Mouse (Mus musculus): Measurements from ENCODE around the gene Bcl2l15.
A peak's percentile ranks its signal among the peaks of the same experiment; 100 is the strongest.
"Not testable (repeated sequence)": the region's sequence is repeated elsewhere in the genome, so short reads cannot be mapped to it uniquely, and the experiment has no call there.

Gene Bcl2l15

GRCm38 (mm10) chr3:103831146-103831545 lies 1.3 kb upstream of the Bcl2l15 start:
- DNase-seq (ENCODE audit: low read depth, low spot score): no peak

DNA sequence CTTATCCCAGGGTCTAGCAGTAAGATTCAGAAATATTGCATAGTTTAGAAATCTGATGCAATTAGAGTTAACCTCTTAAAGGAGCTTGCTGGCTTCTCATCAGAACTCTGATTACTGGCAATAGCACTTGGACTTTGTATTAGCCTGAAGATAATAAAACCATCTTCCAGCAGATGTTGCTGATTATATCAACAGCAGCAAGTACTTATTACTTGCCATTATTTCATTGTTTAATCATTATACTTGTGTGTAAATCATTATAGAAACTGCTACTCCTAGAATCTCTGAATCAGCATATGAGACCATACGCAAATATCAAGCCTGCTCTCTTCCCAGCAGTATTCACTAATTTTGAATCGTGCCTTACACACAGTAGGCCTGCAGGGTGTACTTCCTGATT lies 1.6 kb downstream of the Bcl2l15 start:
- no peak for DNase-seq (ENCODE audit: low read depth, low spot score)

DNA sequence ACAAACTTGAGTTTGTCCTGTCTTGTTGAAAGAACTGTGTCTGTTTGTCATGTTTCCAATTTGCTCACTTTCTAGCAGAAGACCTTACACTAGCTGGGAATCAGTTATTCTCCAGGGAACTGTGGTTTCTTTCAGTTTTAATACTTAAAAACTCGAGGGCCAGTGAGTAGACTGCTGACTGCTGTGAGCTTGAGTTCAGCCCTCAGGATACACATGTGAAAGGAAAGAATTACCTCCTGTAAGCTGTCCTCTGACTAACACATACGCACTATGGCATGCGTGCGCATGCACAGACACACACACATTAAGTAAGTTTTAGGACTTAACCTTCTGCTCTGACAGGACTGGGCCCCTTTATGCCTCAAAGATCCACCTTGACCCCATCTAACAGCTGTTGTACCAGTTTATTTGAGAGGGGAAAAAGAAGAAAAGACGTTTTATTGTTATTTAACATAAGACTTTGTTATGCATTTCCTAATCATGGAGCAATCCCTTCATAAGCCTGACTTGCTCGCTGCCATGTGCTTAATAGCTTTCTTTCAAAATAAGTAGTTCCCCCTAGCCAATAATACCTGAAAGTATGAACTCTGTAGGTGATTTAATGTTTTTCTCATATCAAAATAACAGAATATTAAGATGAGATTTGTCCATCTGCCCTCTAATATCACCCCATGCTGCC lies 3.0 kb downstream of the Bcl2l15 start:
- no peak for DNase-seq (ENCODE audit: low read depth, low spot score)

- DNase-seq (ENCODE audit: low read depth, low spot score): no peak
Measured at GRCm38 (mm10) chr3:103835951-103836310, 3.5 kb downstream of the Bcl2l15 start.

GRCm38 (mm10) chr3:103836453-103836852 lies 4.1 kb downstream of the Bcl2l15 start:
- DNase-seq (ENCODE audit: low read depth, low spot score): no peak

GRCm38 (mm10) chr3:103839711-103840110 lies 7.3 kb downstream of the Bcl2l15 start:
- DNase-seq (ENCODE audit: low read depth, low spot score): peak; percentile 11

GRCm38 (mm10) chr3:103840195-103840594 lies 7.8 kb downstream of the Bcl2l15 start:
- DNase-seq (ENCODE audit: low read depth, low spot score): peak; percentile 43

- not testable (repeated sequence) for DNase-seq (ENCODE audit: low read depth, low spot score)
Measured at GRCm38 (mm10) chr3:103840946-103841345, 8.5 kb downstream of the Bcl2l15 start.

- peak; percentile 76 for DNase-seq (ENCODE audit: low read depth, low spot score)
Measured at GRCm38 (mm10) chr3:103850644-103851363, 18.4 kb downstream of the Bcl2l15 start.

DNA sequence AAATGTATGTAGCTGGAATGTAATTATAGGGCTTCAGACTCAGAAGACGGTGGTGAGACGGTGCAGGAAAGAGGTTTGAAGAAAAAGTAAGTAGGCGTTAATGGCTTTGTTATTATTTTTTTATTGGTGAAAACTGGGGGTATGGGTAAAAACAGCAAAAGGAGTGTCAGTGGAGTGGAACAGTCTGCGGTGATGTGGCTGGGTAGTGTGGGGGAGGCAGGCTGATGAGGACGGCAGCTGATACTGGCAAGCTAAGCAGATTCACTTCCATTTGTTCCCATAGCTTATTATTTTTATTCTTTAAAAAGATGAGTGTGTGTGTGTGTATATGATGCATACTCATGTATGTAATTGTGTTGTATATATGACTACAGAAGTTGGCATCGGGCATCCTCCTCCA lies 19.1 kb downstream of the Bcl2l15 start:
- no peak for DNase-seq (ENCODE audit: low read depth, low spot score)

GRCm38 (mm10) chr3:103851882-103852281 lies 19.5 kb downstream of the Bcl2l15 start:
- DNase-seq (ENCODE audit: low read depth, low spot score): no peak

DNA sequence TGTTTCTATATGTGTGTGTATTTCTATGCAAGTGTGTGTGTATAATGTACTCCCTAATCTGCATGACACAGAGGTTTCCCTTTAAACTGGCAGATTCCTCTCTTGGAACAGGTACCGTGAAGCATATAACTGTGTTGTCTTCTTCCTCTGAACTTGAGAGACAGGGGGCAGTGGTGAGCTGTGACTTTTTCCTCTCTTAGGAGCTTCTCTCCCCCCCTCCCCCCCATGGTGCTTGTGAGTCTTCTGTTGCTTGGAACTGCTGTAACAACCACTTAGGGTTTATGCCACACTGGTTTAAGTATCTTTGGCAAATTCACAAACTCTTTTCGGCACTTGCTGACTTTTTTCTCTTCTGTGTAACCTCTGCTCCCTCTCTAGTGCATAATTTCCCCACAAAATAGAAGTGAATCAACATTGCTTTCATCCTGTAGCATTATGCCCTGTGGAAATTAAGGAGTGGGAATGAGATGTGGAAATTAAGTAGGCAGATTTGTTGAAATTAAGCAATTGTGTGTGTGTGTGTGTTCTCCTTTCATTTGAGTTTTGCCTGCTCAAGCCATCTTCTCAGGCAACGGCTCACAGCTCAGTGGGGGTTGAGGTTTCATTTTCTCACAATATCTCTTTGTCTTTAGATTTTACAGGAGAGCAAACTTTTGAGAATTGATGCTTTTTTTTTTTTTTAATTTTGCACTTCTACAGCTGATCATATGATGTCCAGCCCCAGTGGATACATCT lies 20.3 kb downstream of the Bcl2l15 start:
- DNase-seq (ENCODE audit: low read depth, low spot score): peak; percentile 84

- DNase-seq (ENCODE audit: low read depth, low spot score): no peak
Measured at GRCm38 (mm10) chr3:103853804-103854203, 21.4 kb downstream of the Bcl2l15 start.

- DNase-seq (ENCODE audit: low read depth, low spot score): no peak
Measured at GRCm38 (mm10) chr3:103857036-103857805, 24.8 kb downstream of the Bcl2l15 start.

DNA sequence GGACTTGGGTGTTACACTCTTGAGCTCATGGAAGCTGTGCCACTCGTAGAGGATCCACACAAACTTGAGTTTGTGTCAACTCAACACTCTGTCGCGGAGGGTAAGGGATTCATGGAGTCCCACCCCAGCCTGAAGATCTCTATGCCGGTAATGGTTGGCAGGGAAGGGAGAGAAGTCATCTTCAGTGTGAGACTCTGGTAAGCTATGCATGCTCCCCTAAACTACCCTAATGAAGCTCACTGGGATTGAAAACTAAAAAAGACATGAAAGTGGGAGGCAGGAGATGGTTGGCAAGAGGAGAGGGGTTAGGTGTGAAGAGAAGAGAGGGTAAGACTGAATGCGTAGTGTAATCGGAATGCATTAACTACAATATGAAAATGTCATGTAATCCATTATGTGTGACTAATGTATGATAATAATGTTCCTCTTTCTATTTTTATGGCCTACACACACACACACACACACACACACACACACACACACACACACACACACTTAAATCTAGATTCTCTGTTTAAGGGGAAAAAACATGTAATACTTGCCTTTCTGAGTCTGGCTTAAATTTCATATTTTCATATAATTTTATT lies 25.7 kb downstream of the Bcl2l15 start:
- no peak for DNase-seq (ENCODE audit: low read depth, low spot score)

DNA sequence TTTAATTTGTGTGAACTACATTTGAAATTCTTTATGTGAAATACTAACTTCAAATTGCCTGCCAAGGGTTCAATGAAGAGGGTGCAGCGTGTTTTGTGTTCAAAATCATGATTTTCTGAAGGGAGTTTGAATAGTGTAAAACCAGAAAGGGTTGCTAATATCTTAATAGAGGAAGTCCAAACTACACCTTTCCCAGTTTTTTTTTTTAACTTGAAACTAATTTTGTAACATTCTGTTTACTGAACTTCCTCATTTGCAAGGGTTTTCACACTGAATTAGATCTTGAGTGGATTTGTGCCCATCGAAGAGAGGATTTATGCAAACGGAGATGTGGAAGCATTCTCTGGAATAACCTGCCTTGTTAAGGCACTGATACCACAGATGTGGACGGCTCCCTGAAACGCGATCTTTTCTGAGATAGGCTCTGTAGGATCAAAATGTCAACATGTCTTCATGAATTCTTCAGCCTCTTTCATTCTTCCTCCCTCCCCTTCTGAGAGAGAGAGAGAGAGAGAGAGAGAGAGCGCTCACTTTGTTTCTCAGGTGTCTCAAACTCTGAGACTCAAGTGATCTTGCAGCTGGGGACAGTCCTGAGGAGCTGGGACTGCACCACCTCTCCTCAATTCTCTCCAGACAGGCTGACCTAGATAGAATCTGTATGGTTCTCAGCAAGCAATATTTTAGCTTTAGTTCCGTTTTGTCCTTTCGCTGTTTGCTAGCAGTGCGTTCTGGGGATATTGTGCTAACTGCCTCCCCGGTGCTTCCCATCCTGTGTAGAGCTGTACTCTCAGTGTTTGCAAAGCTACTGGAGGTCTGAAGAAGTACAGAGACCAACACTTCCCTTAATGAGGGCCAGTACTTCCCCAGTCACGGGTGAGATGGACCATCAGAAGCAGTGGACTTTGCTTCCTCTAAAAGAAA lies 26.7 kb downstream of the Bcl2l15 start, which contains the start of gene Ptpn22:
Ptpn22 (plus strand) TSS at position 915 of the 921 bp plus-strand sequence.
- no peak for DNase-seq (ENCODE audit: low read depth, low spot score)

DNA sequence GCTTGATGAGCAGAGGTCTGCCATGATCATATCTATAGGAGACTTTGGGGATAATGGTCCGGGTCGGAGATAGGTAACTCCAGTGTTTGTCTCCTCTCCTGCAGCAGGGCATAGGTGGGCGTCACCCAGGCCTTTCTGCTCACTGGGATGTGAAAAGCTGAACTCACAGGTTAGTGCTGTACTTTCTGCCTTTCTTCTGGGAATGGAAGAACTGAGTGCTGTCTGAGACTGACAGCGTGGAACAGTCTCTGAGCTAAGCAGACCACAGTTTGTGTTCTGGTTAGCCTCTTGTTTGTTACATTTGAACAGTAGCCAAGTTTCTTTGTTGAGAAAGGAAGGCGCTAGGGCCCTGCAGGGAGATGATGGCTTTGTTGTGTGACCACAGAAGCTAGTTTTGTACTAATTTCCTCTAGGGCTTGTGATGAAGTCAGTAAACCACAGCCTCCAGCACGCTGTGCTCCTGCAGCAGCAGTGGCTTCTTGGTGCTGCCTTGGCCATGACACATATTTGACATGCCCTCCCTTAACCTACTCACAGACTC lies 27.5 kb downstream of the Bcl2l15 start:
- DNase-seq (ENCODE audit: low read depth, low spot score): no peak

DNA sequence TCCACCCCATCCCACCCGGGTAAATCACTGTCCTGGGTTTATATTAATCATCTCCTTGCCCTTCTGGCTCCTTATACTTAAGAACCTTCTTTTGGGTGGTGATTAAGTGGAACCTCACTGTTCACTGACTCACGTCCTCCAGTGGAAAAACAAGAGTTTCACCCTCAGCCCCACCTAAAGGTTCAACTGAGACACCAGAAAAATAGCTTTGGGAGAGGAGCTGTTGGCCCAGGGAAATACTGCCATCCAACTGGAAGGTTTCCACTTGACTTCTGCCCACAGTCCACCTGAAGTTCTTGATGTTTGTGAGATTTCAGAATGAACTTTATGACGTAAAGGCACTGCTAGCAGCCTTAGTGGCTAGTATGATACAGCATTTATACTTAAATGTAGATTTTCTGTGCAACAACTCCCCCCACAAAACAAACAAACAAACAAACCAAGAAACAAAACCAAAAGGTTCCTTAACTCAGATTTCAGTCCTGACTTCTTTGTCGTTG lies 30.4 kb downstream of the Bcl2l15 start:
- no peak for DNase-seq (ENCODE audit: low read depth, low spot score)

DNA sequence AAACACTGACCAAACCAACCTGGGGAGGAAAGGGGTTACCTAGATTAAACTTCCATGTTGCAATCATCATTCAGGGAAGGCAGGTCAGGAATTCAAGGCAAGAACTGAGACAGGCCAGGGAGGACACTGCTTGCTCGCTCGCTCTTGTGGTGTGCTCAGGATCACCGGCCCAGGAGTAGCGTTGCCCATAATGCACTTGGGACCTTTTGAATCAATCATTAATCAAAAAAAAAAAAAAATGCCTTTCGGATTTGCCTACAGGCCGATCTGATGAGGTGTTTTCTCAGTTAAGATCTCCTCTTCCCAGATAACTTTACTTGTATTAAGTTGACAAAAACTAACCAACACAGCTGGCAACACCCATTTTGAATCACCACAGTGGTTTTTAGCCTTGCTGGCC lies 31.8 kb downstream of the Bcl2l15 start:
- DNase-seq (ENCODE audit: low read depth, low spot score): no peak
